Mouse (Mus musculus): ENCODE measurements around the gene Tmed5. TPM values are rescaled to one million over a fixed set of nuclear protein-coding genes. Genes with fewer than 3 reads are reported as not detected.

Tmed5 gene
- polyA plus RNA-seq, 3 experiments from 2014 or later = 98.0 to 130 (median 103) TPM

Other genes with a start within 250 kb of the Tmed5 start
- 100 to 1,000 TPM in 1 of 3 experiments, 10 to 100 TPM in 2; 47.1 to 105 (median 92.6) TPM for gene Rpl5, start 232.1 kb downstream of the Tmed5 start, polyA plus RNA-seq (2017; shearing (Covaris generic))
- gene Fam69a, start 145.5 kb downstream of the Tmed5 start, polyA plus RNA-seq (2017; shearing (Covaris generic)) = 10 to 100 TPM; 68.5 to 100.0 (median 78.8) TPM
- gene Mtf2, start 66.9 kb downstream of the Tmed5 start, polyA plus RNA-seq (2017; shearing (Covaris generic)) = 10 to 100 TPM; 43.0 to 54.6 (median 53.2) TPM
- 1 to 10 TPM; 2.1 to 9.0 (median 2.2) TPM for gene Ccdc18, start 255 bp upstream of the Tmed5 start, polyA plus RNA-seq (2017; shearing (Covaris generic))
- 10 to 100 TPM; 29.5 to 41.9 (median 33.2) TPM for gene Dr1, start 136.3 kb upstream of the Tmed5 start, polyA plus RNA-seq (2017; shearing (Covaris generic))
- gene Pigg, start 180.0 kb upstream of the Tmed5 start, polyA plus RNA-seq (2017; shearing (Covaris generic)) = 1 to 10 TPM; 2.6 to 5.0 (median 4.6) TPM
- gene Gm42517, start 235.3 kb upstream of the Tmed5 start, polyA plus RNA-seq (2017; shearing (Covaris generic)) = not detected